Mouse (Mus musculus): ENCODE measurements around the gene Stim1. TPM values are rescaled to one million over a fixed set of nuclear protein-coding genes. Genes with fewer than 3 reads are reported as not detected.

Gene Stim1
- total RNA-seq, 2 experiments from 2014 or later: 156 to 196 TPM

DNA sequence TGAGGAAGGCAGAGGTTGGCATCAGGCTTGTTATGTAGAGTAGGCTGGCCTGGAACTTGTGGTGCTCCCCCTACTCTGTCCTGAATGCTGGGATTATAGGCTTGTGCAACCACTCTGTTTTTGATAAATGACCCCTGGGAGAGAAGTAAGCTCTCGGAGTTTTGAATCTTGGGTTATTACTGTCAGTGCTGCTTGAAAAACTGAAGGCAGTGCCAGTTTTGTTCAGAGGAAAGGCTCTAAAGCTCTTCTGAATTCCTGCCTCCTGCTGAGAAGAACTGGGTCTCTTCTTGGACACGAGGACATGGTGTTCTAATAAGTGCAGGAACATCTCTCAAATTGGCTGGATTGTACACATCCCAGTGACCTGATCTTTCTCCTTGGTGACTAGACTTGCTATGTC is 81.1 kb downstream of the Stim1 start:
- no peak for DNase-seq
- no peak for TF ChIP-seq CTCF (IDR thresholded peaks at IDR 0.05)
- intact Hi-C loops (cut with DNase I): loop anchor here (5.0 kb wide), 1 partner anchor 64 kb away; no protein-coding TSS in a partner anchor
- no peak overlapping the region for H3K4me3 ChIP-seq
- H3K27ac ChIP-seq: peak overlapping the region; percentile 73

DNA sequence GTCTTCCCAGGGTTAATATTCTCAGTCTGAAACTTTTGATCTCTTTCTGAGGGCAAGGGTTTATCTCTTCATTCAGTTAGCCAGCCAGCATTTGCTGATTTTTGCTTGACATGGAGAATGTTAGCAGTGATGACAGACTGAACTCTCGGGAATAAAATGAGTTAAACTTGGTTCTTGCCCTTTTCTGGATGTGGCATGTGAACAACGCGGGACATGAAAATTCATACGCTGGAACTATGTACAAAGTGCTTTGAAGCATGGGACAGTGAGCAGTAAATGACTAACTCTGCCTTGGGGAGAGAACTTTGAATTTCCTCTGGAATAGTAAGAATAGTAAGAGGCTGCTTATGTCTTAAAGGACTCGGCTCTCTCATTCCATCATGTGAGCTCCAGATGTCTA is 81.6 kb downstream of the Stim1 start:
- no peak for TF ChIP-seq CTCF (IDR thresholded peaks at IDR 0.05)
- Histone ChIP-seq H3K4me3 (no peak overlapping the region), H3K27ac (peak overlapping the region; percentile 73)
- intact Hi-C loops (cut with DNase I): loop anchor here (5.0 kb wide), 1 partner anchor 63 kb away; no protein-coding TSS in a partner anchor
- DNase-seq: no peak

DNA sequence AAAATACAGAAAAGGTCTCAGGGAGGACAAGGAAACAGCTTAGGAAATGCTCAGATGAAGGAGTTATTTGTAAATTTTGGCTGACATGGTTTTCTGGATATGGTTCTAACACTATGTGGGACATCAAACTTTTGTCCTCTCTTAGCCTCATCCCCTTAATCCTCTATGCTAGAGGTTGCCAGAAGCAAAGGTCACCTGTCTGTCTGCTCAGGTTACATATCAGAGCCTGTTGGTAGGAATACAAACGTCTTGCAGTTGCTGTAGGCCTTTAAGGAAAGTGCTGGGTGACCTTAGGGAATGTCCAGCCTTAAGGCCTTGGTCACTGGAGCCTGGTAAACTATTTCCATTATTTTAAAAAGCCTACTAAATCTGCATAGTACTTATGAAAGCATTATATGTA is 85.8 kb downstream of the Stim1 start:
- H3K4me3 ChIP-seq: 0 out of 2 replicates have a peak overlapping the region, but pooled peaks have one; percentile 12
- H3K27ac ChIP-seq: peak overlapping the region; percentile 90
- no peak for TF ChIP-seq CTCF (IDR thresholded peaks at IDR 0.05)
- intact Hi-C loops (cut with DNase I): no loop called here
- DNase-seq: peak; percentile 50

DNA sequence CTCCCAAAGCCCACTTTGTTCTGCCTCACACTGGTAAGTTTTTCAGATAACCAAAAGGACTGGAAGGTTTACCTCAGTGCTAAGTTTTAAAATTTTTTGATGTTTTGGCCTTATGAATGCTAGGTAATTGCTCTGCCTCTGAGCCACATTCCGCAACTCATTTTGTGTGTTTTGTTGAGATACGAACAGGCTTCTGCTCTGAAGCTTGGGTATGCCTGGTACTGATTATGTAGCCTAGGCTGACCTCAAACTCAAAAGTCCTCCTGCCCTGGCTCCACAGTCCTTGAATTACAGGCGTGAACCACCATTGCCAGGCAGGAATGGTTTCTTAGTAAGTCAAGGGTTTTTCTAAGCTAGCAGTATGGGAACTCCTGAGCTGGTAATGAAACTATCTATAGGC is 90.5 kb downstream of the Stim1 start:
- no peak for TF ChIP-seq CTCF (IDR thresholded peaks at IDR 0.05)
- intact Hi-C loops (cut with DNase I): no loop called here
- peak overlapping the region; percentile 66 for H3K27ac ChIP-seq
- DNase-seq: no peak
- no peak overlapping the region for H3K4me3 ChIP-seq

DNA sequence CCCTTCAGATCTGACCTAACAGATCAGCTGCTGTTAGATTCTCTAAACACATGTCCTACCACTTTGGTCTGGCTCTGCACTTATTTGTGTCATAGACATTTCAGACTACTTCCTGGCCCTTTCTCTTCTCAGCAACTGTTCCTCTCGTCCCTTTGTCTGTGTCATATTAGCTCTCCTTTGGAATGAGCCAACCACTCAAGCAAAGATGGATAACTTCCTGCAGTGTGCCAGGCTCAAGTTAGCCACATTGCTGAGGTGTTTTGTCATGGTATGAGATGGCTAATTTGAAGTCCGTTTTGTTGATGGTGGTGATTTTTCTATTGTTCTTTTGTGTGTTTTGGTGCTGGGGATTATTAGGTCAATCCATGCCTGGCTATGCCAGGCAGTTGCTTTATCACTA is 93.7 kb downstream of the Stim1 start:
- Histone ChIP-seq H3K27ac (peak overlapping the region; percentile 43), H3K4me3 (no peak overlapping the region)
- TF ChIP-seq CTCF (IDR thresholded peaks at IDR 0.05): no peak
- DNase-seq: no peak
- intact Hi-C loops (cut with DNase I): no loop called here

DNA sequence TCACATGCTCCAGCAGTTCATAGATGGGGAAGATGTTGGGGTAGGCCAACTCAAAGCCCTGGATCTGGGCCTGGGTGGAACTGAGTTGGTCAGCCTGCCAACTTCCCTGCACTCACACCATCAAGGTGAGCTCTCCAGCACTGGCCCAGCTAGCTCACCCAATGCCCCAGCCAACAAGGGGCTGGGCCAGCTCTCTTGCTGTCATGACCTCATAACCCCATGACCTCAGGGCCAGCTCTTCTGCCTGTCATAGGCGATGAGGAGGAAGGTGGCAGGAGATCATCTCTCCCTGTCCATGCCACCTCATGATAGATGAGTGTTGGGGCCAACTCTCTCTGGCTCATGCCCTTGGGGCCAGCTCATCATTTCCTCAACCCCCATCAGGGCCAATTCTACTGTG is 96.2 kb downstream of the Stim1 start:
- TF ChIP-seq CTCF (IDR thresholded peaks at IDR 0.05): no peak
- intact Hi-C loops (cut with DNase I): no loop called here
- DNase-seq: peak; percentile 58
- Histone ChIP-seq H3K27ac (peak overlapping the region; percentile 76), H3K4me3 (no peak overlapping the region)

DNA sequence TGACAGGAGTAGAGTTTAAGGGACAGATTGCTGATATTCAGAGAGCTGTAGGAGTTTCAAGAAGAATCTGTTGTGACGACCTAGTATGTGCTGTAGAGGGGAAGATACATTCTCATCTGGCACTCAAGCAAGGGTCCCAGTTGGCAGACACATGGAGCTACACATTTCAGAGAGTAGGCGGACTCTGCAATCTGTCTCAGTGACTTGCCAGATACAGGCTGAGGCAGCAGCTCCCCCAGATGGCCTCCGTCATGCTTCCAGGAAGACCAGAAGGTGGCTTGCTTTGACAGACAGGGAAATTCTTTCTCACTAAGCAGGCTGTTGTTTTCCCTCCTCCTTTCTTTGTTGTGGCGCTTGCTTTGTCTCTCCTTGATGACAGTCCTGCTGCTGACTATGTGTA is 102.1 kb downstream of the Stim1 start:
- Histone ChIP-seq H3K4me3 (no peak overlapping the region), H3K27ac (peak overlapping the region; percentile 25)
- peak; percentile 53 for DNase-seq
- TF ChIP-seq CTCF (IDR thresholded peaks at IDR 0.05): peak; percentile 51
- intact Hi-C loops (cut with DNase I): loop anchor here (5.0 kb wide), 2 partner anchors 62 to 102 kb away; partner anchors contain the start of gene Stim1

DNA sequence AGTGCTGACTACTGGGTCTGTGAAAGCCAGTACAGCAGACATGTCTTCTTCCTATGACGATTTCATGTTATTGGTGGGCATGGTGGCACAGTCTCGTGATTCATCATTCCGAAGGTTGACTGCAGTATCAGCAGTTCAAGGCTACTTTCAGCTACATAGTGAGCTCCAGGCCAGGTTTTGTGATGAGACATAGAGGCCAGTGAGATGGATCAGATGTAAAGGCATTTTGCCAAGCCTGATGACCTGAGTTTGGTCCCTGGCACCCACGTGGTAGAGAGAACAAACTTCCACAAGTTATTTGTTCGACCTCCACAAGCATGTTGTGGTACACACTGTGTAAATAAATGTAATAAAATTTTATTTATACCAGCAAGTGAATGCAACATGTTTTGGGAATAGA is 102.9 kb downstream of the Stim1 start:
- Histone ChIP-seq H3K27ac (no peak overlapping the region), H3K4me3 (no peak overlapping the region)
- intact Hi-C loops (cut with DNase I): no loop called here
- TF ChIP-seq CTCF (IDR thresholded peaks at IDR 0.05): no peak
- DNase-seq: no peak

DNA sequence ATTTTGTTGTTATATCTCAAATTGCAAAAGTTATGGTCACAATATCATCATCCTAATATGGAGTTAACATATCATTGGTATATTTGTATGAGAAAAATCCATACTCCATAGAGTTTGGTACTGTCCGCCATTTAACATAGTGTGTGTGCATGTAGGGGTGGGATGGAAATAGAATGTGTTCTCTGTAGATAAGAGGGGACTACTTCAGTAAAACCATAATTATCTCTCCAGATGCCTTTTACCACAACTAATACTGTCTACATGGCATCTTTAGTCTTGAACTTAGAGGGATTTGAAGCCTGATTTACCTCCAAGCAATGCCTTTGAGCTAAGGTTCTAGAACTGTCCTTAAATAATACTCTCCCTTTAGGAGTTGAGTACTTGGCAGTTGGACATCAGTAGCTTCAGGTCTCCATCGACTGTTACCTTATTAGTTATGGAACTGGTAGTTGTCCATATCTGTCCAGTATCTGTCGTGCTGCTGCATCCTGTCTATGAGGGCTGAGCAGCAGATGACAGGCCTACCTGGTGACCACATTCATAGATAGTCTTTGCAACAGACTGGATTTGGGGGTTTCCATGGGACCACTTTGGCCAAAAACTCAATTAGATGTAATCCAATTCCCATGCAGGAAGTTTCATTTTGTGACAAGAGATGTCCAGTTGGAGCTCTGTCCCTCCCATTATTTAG is 105.9 kb downstream of the Stim1 start:
- H3K4me3 ChIP-seq: no peak overlapping the region
- intact Hi-C loops (cut with DNase I): no loop called here
- no peak for DNase-seq
- H3K27ac ChIP-seq: no peak overlapping the region
- no peak for TF ChIP-seq CTCF (IDR thresholded peaks at IDR 0.05)

DNA sequence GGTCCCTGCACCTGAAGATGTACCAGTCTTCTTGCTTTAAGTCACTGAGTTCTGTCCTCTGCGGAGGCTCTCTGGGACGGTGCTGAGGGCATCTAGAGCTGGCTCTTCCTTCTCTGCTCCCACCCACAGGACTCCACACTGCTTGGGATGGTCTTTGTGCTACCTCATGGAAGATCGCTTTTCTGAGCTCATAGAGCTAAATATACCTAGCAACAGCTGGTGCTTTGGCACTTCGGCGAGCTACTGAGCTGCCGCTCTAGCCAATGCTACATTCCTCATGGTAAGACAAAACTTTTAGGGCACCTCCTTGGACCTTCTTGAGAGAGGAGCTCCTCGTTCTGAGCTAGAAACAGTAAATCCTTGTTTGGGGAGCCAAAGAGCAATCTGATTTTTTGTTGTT is 115.6 kb downstream of the Stim1 start:
- no peak overlapping the region; the same call in 1 of the 2 replicates for H3K4me3 ChIP-seq
- intact Hi-C loops (cut with DNase I): no loop called here
- peak; percentile 78 for DNase-seq
- H3K27ac ChIP-seq: peak overlapping the region; percentile 90
- TF ChIP-seq CTCF (IDR thresholded peaks at IDR 0.05): no peak

DNA sequence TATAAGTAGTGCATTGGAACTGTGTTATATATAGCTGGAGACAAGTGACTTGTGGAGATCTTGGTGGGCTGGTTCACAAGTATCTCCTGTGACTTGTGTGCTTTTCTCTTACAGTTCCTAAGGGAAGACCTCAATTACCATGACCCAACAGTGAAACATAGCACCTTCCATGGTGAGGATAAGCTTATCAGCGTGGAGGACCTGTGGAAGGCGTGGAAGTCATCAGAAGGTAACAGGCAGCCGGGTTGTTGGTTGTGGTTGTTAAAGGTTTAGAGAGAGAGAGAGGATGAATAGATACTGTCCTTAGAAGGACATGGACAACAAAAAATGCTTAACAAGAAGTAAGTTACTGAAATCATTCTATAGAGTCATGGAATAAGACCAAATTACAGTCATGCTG is 118.4 kb downstream of the Stim1 start:
- no peak for TF ChIP-seq CTCF (IDR thresholded peaks at IDR 0.05)
- no peak for DNase-seq
- no peak overlapping the region for H3K4me3 ChIP-seq
- H3K27ac ChIP-seq: peak overlapping the region; percentile 59; the same call in 1 of the 2 replicates
- intact Hi-C loops (cut with DNase I): no loop called here

DNA sequence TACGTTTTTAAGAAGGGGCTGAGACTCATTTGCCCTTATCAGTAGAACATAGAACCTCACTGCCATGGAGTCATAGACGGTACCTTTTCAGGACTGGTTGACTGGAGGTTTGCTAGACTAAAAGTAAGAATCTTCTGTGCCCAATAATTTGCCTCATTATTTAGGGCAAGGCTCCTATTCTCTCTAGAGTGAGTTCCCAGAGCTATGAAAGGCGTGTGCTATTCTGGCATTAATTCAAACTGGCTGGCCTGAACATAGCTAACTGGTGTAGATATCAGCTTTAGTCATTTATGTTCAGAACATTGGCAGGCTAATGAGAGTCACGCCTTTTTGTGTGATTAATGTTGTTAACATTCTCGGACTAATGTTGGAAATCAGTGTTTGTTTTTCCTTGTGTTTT is 121.5 kb downstream of the Stim1 start:
- intact Hi-C loops (cut with DNase I): no loop called here
- no peak for TF ChIP-seq CTCF (IDR thresholded peaks at IDR 0.05)
- peak; percentile 40 for DNase-seq
- H3K27ac ChIP-seq: peak overlapping the region; percentile 81
- H3K4me3 ChIP-seq: peak overlapping the region; percentile 47

DNA sequence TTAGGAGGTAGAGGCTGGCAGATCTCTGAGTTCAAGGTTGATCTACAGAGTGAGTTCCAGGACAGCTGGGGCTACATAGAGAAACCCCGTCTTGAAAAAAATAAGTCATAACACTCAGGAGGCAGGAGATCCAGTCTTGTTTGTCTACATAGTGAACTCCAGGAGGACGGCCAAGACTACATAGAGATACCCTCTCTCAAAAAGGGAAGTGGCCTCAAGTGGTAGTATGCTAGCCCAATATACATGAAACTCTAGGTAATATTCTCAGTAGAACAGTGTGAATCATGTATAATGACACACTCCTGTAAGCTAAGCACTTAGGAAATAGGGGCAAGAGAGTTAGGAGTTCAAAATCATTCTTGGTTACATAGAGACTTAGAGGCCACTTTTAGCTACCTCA is 126.3 kb downstream of the Stim1 start:
- TF ChIP-seq CTCF (IDR thresholded peaks at IDR 0.05): no peak
- Histone ChIP-seq H3K4me3 (no peak overlapping the region), H3K27ac (no peak overlapping the region)
- no peak for DNase-seq
- intact Hi-C loops (cut with DNase I): no loop called here

DNA sequence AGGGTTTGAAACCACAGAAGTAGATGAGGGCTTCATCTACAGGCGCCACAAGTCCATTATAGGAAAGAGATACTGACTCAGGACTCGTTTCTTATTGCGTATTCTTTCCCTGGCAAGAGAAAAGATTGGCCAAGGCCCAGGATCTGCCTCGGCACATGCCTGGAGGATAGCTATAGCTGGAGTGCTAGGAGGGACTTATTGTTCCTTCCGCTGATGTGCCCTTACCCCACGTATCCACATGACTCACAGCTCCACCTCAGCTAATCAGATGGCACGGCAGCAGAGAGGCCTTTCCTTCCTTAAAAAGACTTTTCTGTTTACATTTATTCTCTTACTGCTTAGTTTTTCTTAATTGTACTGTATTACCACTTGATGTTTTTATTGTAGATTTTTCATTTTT is 128.3 kb downstream of the Stim1 start:
- intact Hi-C loops (cut with DNase I): no loop called here
- TF ChIP-seq CTCF (IDR thresholded peaks at IDR 0.05): no peak
- Histone ChIP-seq H3K27ac (peak overlapping the region; percentile 58; the same call in 1 of the 2 replicates), H3K4me3 (no peak overlapping the region)
- peak; percentile 50 for DNase-seq

Data from gastrocnemius, adult 2 months (tissue).